Mouse (Mus musculus) MEL (cell line): Measurements from ENCODE around the gene Nr2f2.

Experiments used
- BHLHE40 ChIP-seq: IDR thresholded peaks from 2 replicates; pipeline ENCODE4 v1.6.1; 2012; ENCODE audit warnings: low read depth, mild to moderate bottlenecking, inconsistent platforms, low read length, improper control_type of control experiment, borderline replicate concordance
- E2F4 ChIP-seq: IDR thresholded peaks from 2 replicates; pipeline ENCODE4 v1.6.1; 2011; ENCODE audit warnings: low read depth, low read length, improper control_type of control experiment, borderline replicate concordance
- GABPA ChIP-seq: IDR thresholded peaks from 2 replicates; pipeline ENCODE4 v1.6.1; 2012; ENCODE audit warnings: low read depth, mild to moderate bottlenecking, inconsistent platforms, low read length, improper control_type of control experiment, moderate library complexity
- MAFK ChIP-seq: IDR thresholded peaks from 2 replicates; pipeline ENCODE4 v1.6.1; 2011; ENCODE audit warnings: low read depth, mild to moderate bottlenecking, low read length, improper control_type of control experiment, borderline replicate concordance
- MAX ChIP-seq: IDR thresholded peaks from 2 replicates; pipeline ENCODE4 v1.6.1; 2011; ENCODE audit warnings: low read length, improper control_type of control experiment
- NELFE ChIP-seq: IDR thresholded peaks from 2 replicates; pipeline ENCODE4 v1.6.1; 2011; ENCODE audit warnings: low read depth, low read length, improper control_type of control experiment
- POLR2A ChIP-seq, 2 experiments: IDR thresholded peaks; 2 replicates each; pipeline ENCODE4 v1.6.1; 2011 to 2012; ENCODE audit warnings: low read length in 2 of 2, mild to moderate bottlenecking in 2 of 2, control low read depth in 1 of 2, improper control_type of control experiment in 1 of 2, low read depth in 1 of 2, moderate library complexity in 1 of 2; ENCODE audit not compliant: control insufficient read depth in 1 of 2, insufficient read depth in 1 of 2, poor library complexity in 1 of 2
- SIN3A ChIP-seq: IDR thresholded peaks from 2 replicates; pipeline ENCODE4 v1.6.1; 2012; ENCODE audit warnings: low read length, improper control_type of control experiment, inconsistent platforms
- USF1 ChIP-seq: IDR thresholded peaks from 2 replicates; pipeline ENCODE4 v1.6.1; 2014; ENCODE audit warnings: low read depth, mild to moderate bottlenecking, inconsistent platforms, low read length, improper control_type of control experiment, moderate library complexity

DNA sequence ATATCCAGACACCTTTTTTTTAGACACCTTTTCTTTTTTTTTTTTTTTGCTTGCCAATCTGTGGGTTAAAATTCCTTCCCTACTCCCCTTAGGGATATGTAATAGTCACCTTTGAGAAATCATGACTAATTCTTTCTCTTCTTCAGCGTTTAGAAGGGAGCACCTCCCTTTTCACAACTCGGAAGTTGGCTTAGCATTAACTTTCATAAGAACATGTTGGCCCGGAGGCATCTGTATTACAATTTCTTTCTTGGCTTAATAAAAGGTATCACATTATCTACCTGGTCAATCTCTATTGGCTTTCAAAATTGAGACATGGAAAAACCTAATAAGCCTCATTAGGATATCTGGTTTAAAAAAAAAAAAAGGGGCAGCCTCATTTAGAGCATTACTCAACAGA is 14.4 kb upstream of the Nr2f2 start:
- TF ChIP-seq GABPA (no peak), POLR2A (IDR thresholded peaks at IDR 0.05; ENCODE audit: control insufficient read depth in 1 of 2, insufficient read depth in 1 of 2, low read depth in 1 of 2, low read length in 2 of 2, poor library complexity in 1 of 2) (no peak), MAX (no peak), E2F4 (no peak), BHLHE40 (no peak), MAFK (no peak), NELFE (no peak), USF1 (no peak), SIN3A (no peak)
